Mouse (Mus musculus) B cell, adult 2 months (primary cell): ENCODE measurements around the gene Med8.

Source experiments
- DNase-seq, 2 experiments: peaks; one replicate each; pipeline ENCODE4 v3.0.0; 2022

The Med8 gene

DNA sequence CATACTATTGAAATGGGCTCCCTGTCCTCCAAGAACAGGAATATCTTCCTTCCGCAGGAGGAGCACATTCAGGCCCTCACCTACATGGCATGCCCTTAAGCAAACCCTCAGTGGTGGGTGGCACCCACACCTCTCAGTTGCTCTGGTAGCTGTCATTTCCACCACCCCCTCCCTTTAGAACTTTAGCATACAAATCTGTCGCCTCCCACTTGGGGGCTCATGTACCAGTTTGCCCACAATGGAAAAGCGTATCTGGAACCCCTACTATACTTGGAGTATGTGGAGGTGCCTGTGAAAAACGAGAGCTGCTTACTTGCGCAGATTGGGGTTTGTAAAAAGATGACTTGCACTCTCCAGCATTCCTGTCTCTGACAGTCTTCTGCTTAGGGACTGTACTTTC, 7.2 kb downstream of the Med8 start:
- no peak for DNase-seq

GRCm38 (mm10) chr4:118417112-118417797, 8.1 kb downstream of the Med8 start:
- no peak for DNase-seq

DNA sequence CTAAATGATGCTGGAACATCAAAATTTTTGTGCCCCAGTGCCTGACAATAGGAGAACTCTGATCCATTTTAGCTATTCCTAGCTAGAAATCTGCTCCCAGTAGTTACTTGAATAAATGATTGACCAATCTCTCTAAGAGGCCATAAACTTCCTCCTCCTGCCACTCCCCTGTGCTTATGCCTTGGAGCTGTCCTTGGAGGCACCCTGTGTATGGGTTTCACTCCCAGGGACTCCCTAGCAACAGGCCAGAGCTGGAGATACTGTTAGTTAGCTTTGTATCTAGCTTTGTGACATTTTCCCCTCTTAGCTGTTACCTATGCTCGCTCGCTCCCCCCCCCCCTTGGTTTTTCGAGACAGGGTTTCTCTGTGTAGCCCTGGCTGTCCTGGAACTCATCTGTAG, 12.2 kb downstream of the Med8 start:
- no peak for DNase-seq

DNA sequence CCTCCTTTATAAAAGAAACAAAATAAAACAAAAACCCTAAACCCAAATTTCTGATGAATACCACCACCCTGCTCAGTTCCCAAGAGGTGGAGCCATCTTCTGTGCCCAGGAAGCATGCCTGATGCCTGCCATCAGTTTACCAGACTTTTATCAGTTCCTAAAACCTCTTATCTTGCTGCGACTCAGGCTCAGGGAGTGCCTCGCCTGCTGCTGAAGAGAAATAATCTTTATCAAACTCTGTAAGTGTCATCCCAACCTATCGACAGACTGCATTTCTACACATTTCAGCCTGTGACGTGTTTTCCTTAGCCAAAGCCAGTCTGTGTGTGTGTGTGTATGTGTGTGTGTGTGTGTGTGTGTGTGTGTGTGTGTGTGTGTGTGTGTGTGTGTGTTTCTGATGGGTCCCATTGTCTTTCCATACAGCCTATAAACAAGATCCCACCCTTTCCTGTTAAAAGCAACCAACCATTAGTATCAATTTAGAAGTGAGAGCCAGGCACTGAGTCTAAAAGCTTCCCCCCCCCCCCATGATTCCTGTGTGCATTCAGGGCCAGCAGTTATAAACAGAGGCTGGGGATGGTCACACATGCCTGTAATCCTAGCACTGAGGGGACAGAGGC, 15.5 kb downstream of the Med8 start:
- DNase-seq: no peak

DNA sequence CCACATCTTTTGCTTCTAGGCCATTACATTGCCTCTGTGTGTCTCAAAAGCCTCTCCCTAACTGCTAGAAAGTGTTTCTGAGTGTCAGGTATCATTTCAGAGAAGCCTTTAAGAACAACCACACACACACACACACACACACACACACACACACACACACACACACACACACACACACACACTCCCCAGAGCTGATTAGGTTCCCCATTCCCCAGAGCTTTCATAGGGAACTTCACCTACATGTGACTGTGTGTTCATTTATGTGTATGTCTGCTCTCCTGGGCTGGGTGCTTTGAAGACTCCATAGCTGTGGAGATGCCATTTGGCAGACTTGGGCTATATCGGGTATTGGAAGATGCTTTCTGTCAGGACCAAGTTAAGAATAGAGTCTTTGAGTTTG, 16.2 kb downstream of the Med8 start:
- no peak for DNase-seq

GRCm38 (mm10) chr4:118427415-118427767, 18.3 kb downstream of the Med8 start:
- no peak for DNase-seq

GRCm38 (mm10) chr4:118427768-118428451, 18.8 kb downstream of the Med8 start, which contains the start of gene Elovl1:
Elovl1 (plus strand) TSS chr4:118428093.
- peak; percentile 64 for DNase-seq

DNA sequence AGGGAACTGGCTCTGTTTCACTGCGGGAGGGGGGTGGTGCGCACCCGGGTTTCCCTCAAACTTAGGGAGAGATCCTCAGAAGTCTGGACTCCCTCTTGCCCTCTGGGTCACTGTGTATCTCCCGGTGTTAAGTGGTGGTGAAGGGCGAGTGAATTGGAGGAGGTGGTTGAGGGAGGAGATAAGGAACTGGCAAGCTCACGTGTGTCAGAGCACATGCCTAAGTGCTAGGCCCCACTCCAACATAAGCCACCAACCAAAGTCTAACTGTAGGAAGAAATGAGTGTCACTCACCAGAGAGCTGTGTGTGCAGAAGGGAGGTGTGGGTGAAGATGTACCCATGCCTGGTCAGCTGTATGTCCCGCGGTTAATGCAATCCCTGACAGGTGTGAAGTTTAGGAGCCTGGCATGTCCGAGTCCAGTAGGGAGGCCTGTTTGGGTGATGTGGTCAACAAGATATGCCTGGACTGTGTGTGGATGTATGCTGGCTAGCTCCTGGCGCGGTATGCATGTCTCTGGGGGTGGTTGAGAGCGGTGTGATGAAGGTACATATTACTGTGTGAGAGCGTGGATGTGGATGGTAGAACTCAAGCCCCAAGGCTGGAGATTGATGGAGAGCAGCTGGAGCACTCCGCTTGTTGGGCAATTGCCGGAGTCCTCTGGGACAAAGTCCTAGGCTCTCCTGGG, 19.5 kb downstream of the Med8 start:
- DNase-seq: peak; percentile 10 to 14

DNA sequence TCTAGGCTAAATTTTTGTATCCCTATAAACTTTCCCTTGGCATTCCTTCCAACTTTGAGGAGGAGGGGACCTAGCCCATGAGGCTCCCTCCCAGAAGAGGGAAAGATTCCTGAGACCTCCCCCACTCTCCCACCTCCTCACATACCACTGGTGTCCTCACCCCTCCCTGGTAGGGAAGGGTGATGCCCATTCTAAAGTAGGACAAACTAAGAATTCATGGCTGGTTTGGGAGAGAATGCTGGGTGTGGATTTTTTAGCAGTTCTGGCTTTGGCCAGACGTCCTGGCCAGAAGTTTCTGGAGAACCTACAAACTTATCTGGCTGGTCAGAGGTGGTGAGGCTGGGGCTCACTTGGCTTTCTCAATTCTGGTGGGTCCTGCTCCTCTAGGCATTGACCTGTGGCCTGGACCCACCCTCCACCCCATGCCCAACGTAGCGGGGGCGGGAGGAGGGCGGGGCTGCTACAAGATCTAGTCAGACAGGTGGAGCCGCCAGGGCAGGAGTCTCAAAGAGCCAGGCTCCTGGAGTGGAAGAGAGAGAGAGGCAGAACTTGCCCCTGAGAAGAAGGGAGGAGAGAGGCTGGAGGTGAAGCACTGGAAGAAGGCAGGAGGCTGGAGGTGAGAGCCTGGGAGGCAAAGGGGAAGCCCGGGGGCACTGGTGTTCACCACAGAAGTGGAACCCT, 20.2 kb downstream of the Med8 start:
- DNase-seq: no peak

DNA sequence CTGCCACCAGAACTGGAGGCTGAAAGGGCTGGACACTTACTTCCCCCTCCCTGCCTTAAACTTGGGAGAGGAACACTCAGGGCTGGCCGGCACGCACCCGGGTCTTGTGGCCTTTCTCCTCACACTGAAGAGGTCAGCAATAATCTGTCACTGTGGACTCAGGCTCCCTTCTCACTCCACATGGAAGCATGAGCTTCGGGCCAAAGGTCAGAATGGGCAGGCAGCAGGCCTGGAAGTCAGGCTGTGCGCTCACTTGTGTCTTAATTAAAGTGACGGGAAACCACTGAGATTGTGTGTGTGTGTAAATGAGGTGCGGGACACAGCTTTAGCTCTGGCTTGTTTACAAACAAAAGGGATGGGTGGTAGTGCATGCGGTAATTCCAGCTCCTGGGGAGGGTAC, 23.2 kb downstream of the Med8 start:
- DNase-seq: no peak

DNA sequence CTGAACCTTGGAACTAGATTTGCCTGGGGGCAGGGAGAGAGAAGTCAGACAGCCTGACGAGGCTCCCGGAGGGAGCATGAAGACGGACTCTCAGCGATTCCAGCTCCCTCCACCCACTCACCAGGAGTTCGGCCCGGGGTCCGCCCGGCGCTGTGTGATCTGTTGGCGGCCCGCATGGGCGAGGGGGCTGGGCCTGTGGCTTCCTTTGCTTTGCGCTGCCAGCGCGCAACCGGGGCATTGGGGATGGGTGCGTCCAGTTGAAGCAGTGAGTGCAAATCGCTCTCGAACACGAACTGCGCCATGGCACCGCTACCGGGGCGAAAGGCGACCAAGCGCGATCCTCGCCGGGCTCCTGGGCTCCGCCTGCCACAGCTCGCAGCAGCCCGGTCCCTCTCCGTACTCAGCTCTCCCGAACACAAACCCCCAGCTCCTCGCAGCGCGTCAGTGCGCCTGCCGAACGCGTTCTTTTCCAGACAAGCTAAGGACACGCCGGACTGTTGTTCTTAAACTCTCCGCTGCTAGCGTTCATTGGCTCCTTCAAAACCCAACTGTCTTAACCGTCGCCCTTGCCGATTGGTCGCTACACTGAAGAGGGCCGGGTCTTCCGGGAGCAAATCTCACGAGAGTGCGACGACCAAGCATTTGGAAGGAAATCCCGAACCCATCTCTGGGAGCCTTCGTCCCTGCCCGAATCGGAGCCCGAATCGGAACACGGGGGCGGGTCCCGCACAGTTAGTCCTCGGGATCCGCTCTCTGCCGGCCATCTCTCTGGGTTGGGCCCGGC, 27.9 kb downstream of the Med8 start, which contains the start of gene Cdc20:
Gene Cdc20, minus strand, starts transcription at position 533 of the 784 bp plus-strand sequence.
- peak; percentile 82 for DNase-seq

- peak; percentile 27 to 33 for DNase-seq
Observed at GRCm38 (mm10) chr4:118437829-118438253, 28.7 kb downstream of the Med8 start.

DNA sequence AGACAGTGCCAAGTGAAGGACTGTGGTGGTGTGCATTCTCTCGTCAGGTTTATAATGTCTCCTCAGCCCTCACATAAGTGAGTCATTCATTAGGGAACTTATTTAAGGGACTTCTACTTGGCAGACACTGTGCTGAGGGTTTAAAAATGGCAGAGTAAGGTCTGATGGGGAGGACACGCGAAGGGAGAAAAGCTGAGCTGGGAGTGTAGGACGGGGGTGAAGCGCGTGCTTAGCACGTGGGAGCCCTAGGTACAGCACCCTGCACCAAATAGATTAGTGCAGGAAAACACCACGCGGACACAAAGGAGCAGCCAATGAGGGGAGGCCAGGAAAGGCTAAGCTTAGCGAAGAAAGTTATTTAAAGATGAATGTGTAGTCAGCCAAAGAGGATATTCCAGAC, 36.0 kb downstream of the Med8 start:
- no peak for DNase-seq

- no peak for DNase-seq
Observed at GRCm38 (mm10) chr4:118445781-118446414, 36.8 kb downstream of the Med8 start.

- DNase-seq: no peak
Observed at GRCm38 (mm10) chr4:118446415-118447153, 37.4 kb downstream of the Med8 start.

DNA sequence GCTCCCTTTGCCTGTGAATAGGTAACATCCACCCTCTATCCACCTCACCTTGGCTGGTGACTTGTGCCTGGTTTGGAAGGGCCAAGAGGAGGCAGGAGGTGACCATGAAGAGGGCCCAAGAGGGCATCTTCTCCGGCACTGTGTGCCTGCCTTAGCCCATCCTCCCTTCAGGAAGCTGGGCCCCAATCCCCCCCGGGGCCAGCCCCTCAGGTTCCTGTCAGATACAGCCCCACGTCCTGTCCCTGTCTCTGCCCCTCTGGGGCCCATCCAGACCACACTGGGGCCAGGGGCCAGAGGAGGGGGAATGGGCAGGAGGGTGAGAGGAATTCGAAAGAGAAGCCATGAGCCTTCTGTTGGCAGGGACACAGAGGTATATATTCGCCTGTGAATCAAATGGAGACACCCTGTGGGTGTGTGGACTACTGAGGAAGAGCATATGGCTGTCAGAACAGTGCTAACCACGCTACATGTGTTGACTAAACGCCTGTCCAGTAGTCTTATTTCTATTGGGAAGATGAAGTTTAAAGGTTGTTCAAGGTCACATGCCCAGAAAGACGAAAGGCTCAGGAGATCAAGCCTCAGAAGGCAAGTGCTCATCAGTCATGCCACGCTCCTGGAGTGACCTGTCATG, 48.3 kb downstream of the Med8 start, which contains the start of gene Mpl:
Gene Mpl, minus strand, starts transcription at position 169 of the 631 bp plus-strand sequence.
- DNase-seq: no peak

GRCm38 (mm10) chr4:118464956-118465355, 55.8 kb downstream of the Med8 start:
- no peak for DNase-seq
